Mouse (Mus musculus): ENCODE measurements around the gene Pde4a.
"Not testable (repeated sequence)": the region's sequence is repeated elsewhere in the genome, so short reads cannot be mapped to it uniquely, and the experiment has no call there.

Gene Pde4a

DNA sequence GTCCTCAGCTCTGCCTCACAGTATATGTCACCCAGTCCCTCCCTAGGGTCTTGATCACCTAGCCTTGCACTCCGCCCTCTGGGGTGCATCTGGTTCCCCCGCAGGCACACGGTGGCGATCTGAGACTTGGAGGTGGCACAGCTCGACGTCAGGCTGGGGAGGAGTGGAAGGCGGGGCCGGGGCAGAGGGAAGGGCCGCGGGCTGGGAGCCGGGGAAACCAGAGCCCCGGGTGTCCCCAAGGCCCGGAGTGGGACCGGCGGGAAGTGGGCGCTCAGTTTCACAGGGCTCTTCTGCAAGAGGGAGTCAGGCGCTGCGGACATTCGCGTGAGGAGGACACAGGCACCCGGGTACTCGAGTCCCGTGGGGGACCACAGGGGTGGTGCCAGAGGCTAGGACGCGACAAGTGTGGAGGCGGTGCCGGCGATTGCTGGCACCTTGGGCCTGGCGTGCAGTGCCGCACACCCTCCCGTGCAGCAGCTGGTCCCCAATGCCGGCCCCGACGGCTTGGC, 18.4 kb downstream of the Pde4a start:
- DNase-seq (ENCODE audit: low spot score) = no peak

DNA sequence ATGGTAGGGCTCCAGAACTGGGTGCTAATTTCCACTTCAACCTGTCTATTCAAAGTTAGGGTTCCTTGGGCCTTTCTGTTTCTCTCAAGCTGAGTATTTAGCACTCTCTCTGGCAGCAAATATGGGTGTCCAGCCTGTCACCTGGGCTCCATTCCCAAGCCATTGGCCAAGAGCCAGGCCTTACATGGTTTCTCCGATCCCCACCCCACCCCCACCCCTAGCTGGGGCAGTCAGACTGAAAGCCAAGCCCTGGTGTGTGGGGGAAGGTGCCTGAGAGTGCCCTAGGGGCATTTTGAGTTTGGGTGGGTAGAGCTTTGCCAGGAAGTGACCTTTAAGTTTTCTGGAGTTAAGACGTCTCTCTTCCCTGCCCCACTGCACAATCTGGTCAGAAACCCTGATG, 19.2 kb downstream of the Pde4a start:
- no peak for DNase-seq (ENCODE audit: low spot score)

DNA sequence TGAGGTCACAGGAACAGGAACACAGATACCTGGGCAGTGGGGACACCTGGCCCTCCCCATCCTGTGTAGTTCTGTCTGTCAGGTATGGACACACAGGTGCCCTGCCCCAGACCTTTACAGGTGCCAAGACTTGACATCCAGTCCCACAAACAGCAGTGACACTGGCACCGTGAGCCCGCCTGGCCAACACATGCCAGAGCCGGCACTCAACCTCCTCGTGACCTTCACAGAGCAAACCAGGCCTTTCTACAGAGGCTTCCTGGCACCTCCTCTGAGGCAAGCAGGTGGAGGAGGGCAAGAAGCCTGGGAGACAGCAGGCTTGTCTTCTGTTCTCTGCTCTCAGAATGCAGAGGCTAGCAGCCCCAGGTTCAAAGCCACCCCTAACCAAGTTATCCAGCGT, 19.9 kb downstream of the Pde4a start:
- DNase-seq (ENCODE audit: low spot score) = no peak

DNA sequence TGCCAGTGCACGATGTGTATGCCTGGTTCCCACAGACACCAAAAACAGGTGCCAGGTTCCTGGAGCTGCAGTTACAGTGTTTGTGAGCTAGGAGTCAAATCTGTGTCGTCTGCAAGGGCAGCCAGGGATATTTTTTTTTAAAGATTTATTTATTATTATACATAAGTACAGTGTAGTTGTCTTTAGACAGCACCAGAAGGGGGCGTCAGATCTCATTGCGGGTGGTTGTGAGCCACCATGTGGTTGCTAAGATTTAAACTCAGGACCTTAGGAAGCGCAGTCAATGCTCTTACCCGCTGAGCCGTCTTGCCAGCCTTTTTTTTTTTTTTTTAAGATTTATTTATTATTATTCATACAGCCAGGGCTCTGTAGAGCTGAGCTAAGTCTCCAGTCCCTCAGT, 24.4 kb downstream of the Pde4a start:
- DNase-seq (ENCODE audit: low spot score) = no peak

DNA sequence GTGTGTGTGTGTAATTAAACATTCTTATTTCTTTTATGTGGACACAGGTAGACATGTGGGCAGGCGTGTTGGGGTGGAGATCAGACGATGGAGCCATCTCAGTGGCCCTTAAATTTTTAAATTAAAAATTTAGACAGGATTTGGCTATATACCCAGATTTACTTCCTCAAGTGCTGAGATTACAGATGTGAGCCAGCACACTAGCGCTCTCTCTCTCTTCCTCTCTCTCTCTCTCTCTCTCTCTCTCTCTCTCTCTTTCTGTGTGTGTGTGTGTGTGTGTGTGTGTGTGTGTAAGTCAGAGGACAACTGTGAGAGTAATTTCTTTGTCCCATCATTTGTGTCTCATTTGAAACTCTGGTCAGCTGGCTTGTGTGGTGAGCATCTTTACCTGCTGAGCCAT, 25.2 kb downstream of the Pde4a start:
- no peak for DNase-seq (ENCODE audit: low spot score)

DNA sequence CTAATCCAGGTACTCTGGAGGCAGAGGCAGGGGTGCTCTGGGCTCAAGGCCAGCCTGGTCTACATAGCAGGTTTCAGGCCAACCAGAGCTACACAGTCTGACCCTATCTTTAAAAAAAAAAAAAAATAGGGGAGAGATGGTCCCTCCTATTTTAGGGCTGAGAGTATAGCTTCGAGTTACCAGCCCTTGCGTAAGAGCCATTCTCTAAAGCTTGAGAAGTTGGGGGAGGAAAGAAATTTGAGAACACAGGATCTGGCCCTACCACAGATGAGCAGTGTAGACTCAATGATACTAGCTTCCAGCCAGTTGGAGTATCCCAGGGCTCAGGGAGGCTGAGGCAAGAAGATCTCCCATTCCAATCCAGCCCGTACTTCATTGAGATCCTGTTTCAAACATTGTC, 28.3 kb downstream of the Pde4a start:
- no peak for DNase-seq (ENCODE audit: low spot score)

DNA sequence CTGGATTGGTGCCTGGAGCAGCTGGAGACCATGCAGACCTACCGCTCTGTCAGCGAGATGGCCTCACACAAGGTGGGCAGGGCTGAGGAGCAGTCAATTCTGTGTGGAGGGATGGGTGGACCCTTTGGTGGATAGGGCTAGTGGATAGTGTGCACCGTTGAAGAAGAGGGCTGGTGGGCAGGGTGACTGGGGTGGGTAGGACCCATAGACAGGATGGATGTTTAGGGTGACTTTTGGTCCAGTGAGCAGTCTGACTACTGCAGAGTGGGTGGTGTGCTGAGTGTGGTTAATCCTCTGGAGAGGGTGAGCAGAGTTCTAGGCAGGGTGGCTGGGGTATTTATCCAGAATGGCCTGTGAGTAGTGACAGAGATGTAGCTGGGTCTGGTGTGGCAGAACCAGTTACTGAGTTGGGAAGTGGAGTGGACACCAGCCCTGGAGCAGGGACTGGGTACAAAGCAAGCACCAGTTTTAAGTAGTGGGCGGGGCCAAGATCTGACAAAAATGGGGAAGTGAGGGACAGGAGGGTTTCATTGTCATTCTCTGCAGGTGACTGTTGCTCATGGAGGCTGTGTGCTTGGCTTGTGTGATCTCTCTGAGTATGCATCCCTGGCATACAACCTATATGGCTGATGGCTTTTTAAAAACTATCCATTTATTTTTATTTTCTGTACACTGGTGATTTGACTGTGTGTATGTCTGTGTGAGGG, 29.4 kb downstream of the Pde4a start:
- no peak for DNase-seq (ENCODE audit: low spot score)

DNA sequence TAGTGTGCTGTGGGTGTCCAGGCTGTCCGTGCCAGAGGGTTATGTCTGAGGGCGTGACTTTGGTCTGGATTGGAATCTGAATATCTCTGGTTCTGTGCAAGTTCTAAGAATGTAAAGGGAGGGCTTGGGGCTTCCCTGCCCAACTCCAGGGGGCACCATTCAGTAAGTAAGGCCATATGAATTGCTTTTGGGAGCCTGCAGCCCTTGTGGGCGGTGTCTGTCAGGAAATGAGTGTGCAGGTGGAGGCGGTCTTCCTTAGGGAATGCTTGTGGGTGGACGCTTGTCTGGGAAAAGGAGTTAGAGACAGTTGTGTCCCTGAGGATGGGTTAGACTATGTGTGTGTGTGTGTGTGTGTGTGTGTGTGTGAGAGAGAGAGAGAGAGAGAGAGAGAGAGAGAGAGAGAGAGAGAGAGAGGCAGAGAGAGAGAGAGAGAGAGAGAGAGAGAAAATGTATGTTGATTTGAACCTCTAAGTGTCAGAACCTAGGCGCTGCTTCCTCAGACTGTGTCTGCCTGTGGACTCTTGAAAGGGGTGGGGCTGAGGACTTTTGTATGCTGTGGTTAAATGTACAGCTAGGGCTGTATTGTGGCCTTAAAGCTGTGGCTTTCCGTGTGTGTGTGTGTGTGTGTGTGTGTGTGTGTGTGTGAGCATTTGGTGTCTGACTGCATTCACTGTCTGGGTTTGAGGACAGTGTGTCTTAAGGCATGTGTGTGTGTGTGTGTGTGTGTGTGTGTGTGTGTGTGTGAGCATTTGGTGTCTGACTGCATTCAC, 30.4 kb downstream of the Pde4a start:
- not testable (repeated sequence) for DNase-seq (ENCODE audit: low spot score)

DNA sequence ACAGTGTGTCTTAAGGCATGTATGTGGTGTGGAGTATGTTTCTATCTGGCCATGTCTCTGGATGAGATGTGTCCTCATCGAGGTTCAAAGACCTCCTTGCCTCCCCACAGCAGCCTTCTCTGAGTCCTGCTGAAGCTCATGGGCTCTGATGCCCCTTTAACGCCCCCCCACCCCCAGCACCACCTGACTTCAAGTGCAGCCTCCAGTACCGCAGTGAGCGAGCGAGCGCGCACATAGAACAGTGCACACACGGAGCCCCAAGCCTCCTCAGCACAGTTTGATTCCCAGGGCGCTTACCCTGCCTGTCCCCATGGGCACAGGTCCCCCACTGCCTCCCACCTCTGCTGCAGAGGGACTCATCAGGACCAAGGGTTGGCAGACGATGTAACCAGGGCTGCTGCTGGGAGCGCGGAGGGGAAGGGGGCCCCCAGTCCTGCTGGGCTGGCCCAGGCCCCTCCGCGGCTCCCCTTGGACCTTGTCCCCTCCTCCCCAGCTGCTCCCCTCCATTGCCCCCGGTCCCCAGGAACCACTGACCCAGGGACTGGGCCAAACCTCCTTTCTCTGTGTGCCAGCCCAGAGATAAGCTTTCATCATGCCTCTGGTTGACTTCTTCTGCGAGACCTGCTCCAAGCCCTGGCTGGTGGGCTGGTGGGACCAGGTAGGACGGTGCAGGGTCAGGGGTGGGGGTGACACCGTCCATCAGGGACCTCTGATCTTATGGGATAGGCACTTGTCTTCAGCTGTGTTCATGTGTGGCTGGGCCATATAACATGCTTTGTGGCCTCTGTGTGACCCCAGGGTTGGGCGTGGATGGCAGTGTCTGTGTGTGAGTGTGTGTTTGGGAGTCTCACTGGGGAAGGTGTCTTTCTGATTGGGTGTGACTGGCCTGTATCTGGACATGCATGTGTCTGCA, 31.3 kb downstream of the Pde4a start:
- DNase-seq (ENCODE audit: low spot score) = no peak

DNA sequence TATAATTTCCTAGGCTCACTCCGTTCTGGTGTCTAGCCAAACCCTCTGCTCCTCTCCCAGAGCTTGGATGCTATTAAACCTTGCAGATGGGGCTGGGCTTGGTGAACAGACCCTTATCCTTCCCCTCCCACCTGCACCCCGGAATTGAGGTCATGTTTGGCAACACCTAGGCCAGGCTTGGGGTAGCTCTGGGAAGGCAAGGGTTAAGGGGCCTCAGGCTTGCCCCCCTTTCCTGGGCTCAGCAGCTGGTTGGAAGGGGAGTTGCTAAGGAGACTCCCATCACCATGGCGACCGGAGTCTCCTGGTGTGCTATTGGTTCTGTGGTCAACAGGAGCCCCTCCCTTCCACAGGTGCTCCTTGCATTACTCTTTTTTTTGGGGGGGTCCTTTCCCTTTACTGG, 32.5 kb downstream of the Pde4a start:
- DNase-seq (ENCODE audit: low spot score) = no peak

DNA sequence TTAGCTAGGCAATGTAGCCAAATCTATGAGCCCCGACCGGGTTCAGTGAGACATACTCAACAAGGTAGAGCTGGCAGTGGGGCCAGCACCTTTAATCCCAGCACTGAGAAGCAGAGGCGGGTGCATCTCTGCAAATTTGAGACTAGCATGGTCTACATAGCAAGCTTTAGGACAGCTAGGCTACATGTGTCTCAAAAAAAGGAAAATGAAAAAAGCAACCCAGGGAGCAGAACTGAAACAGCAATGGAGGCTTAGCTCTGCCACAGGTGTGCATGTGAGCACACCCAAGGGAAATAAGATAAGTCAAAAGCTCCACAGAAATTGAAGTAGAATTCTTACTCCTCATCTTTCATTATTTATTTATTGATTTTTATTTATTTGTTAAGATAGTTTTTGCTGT, 33.4 kb downstream of the Pde4a start:
- no peak for DNase-seq (ENCODE audit: low spot score)

DNA sequence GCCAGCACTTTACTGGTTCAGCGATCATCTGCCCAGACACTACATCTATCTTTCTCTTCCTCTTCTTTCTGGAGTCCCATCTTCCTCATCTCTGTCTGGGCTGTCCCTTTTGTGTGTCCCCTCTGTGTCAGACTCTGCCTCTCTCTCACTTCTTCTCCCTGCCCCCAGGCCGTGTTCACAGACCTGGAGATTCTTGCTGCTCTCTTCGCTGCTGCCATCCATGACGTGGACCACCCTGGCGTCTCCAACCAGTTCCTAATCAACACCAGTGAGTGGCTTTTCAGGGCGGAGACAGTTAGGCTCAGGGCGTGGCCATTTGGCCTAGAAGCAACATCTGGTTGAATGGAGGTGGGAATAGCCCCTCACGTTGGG, 38.6 kb downstream of the Pde4a start:
- DNase-seq (ENCODE audit: low spot score) = no peak

DNA sequence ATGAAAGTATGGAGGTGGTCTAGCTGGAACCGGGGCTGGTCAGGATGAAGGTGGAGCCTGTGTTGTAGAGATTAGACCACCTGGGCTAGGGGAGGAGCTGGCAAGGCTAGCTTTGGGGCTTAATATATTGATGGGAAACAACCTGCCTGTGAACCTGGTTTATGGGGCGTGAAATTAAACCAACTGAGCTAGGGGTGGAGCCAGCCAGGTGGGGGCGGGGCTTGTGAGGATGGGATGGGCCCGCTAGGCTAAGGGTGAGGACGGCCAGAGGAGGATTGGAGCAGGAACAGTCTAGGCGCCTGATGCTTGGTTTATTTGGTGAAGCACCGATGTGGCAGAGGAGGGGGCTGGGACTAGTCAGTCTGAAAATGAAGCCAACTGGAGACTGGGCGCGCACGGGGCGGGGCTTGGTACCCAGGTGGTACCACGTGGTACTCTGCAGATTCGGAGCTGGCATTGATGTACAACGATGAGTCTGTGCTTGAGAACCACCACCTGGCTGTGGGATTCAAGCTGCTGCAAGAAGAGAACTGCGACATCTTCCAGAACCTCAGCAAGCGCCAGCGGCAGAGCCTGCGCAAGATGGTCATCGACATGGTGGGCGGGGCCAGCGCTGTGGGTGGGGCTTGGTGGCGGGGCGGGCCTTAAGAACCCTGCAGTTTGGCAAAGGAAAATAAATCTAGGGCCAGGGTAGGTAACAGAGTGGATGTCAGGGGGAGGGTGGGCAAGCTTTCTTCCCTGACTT, 39.2 kb downstream of the Pde4a start:
- no peak for DNase-seq (ENCODE audit: low spot score)

DNA sequence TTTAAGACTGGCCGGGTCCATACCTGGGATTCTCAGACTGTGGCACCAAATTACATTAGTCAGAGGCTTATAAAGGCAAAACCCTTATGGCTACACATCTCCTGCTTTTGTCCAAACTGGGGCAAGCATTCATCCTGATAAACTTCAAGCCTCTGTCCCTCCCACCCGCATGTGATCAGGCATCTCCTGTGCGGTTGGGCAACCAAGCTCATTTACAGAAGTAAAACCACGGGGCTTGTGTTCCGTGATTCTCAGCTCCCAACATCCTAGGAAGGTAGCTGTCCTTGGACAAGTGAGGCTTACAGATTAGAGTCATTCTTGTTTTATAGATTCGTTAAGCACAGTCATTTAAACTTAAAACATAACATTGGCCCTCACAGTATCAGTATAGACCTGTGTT, 41.3 kb downstream of the Pde4a start:
- no peak for DNase-seq (ENCODE audit: low spot score)

DNA sequence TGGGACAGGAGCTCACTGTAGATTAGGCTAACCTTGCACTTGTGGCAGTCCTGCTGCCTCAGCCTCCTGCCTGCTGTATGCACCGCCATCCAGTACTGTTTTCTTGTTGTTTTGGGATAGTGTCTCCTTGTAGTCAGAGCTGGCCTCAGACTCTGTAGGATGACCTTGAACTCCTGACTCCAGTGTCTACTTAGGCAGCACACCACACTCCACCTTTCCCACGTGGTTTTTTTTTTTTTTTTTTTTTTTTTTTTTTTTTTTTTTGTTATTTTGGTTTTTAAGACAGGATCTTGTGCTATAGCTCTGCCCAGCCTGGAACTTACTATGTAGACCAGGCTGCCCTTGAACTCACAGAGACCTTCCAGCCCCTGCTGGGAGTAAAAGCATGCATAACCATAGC, 43.1 kb downstream of the Pde4a start:
- DNase-seq (ENCODE audit: low spot score) = no peak

DNA sequence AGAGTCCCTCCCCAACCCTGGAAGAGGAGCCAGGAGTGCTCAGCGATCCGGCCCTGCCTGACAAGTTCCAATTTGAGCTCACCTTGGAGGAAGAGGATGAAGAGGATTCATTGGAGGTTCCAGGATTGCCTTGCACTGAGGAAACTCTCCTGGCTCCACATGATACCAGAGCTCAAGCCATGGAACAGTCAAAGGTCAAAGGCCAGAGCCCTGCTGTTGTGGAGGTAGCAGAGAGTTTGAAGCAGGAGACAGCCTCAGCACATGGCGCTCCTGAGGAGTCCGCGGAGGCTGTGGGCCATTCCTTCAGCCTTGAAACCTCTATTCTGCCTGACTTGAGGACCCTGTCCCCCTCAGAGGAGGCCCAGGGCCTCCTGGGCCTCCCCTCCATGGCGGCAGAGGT, 45.3 kb downstream of the Pde4a start:
- DNase-seq (ENCODE audit: low spot score) = no peak

DNA sequence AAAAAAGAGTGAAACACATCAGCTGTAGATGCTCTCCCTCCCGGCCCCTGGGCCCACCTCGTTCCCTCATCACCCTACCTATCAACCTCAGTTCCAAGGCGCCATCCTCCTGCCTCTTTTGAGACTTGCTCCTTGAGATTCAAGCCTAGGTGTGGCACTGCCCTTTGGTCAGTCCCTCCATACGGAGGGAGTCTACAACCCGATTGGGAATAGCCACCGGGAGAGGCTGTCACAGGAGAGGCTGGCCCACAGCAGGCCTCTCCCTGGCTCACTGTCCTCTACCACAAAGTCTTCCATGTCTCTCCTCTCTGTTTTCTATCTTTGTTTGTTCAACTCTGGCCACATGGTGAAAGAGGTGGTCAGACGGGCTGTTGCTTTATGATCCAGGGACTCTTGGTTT, 46.1 kb downstream of the Pde4a start:
- no peak for DNase-seq (ENCODE audit: low spot score)

DNA sequence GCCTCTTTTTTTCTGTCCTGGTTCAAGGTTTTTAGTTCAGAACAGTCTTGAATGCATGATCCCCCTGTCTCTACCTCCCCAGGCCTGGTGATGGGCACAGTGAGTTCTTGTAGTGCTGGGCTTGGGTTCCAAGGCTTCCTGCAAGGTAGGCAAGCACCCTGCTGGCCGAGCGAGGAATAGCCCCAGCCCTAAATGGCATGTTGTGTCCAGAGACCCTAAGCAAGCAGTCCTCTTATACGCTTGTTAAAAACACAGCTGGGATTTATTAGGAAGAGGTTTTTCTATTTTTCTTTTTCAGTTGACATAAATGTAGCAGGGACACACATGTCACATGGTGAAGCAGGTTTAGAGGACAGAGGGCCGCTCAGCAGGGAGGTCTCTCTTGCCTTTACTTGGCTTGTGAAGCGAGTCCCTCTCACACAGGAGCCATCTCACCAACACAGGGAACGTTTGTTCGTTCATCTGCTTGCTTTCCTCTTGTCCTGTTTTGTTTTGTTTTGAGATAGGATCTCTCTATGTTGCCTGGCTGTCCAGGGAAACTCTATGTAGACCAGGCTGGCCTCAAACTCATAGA, 48.2 kb downstream of the Pde4a start:
- DNase-seq (ENCODE audit: low spot score) = no peak

DNA sequence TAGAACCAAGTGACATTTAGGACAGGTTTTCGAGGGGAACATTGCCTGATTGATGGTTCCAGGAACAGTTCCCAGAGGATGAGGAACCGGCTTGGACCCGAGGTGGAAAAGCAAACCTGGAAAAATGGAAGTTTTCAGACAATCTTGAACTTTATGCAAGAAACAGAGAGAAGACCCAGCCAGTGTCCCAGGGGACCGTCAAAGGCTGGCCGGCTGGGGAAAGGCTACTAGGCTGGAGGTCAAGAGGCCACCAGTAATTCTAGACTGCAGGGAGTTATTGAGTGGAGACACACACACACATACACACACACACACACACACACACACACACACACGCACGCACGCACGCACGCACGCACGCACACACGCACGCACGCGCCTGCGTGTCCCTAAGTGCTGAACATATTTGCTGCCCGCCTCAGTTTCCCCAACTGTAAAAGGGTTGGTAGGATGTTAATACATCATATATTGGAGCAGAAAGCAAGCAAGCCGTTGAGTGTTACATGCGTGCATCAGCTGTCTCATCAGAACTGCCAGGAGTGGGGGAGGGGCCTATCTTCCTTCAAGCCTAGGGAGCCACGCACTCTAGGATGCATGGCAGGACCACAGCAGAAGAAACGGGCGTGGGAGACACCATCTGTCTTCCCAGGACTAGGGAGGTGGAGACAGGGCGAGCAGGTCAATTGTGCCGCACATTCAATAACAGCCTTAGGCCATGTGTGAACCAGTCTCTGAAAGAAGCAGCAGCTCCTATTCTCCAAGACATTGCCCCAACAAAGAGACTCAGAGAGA, 50.7 kb downstream of the Pde4a start:
- DNase-seq (ENCODE audit: low spot score) = no peak

DNA sequence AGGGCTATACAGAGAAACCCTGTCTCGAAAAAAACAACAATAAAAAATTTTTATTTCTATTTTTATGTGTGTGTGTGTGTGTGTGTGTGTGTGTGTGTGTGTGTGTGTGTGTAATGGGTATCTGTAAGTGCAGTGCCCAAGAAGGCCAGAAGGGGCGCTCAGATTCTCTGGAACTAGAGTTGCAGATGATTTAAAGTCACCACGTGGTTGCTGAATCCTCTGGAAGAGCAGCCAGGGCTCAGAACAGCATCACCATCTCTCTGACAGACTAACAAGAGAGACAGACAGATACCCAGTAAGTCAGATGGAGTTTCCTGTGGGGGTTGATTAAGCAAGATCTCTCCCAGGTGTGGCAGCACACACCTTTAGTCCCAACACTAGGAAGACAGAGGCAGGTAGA, 54.3 kb downstream of the Pde4a start:
- no peak for DNase-seq (ENCODE audit: low spot score)
